Mouse (Mus musculus) bone marrow macrophage, adult 2 months (primary cell): ENCODE results near the gene Mocs1.

ENCODE experiments used
- CTCF ChIP-seq: IDR thresholded peaks from 2 replicates; pipeline ENCODE4 v1.5.1; 2012; ENCODE audit warnings: low read depth, mild to moderate bottlenecking, low read length, moderate library complexity
- POLR2A ChIP-seq: IDR thresholded peaks from 2 replicates; pipeline ENCODE4 v1.6.1; 2012; ENCODE audit warnings: mild to moderate bottlenecking, low read depth, low read length, borderline replicate concordance

DNA sequence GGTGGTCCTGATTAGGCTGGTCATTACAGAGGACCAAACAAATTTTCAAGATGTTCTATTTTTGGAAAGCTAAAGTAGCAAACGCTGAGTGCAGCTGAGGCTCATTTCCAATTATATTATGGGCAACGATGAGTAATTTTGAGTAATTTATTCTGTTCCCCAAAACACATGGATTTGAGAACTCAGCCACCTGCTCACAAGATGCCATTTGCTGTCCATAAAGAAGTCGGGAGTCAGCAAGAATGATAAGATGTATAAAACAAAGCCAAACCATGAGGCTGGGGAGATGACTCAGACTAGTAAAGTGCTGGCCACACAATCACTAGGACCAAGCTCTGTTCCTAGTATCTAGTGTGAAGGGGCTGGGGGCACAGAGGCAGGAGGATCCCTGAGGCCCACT, 56.3 kb downstream of the Mocs1 start:
- no peak for TF ChIP-seq POLR2A
- no peak for TF ChIP-seq CTCF
